Mouse (Mus musculus): ENCODE results near the gene Emc10.

GRCm38 (mm10) chr7:44466006-44466887 is 30.1 kb downstream of the Emc10 start:
- TF ChIP-seq POLR2A (IDR thresholded peaks at IDR 0.05; ENCODE audit: low read depth, low read length), result no peak
- TF ChIP-seq CTCF (IDR thresholded peaks at IDR 0.05; ENCODE audit: extremely low read depth, insufficient read depth, insufficient read length, insufficient replicate concordance), result no peak

Measured in spleen, adult 2 months (tissue).